Mouse (Mus musculus): ENCODE measurements around the gene Ttc13. TPM values are rescaled to one million over a fixed set of nuclear protein-coding genes. Genes with fewer than 3 reads are reported as not detected.

Ttc13 gene
- polyA plus RNA-seq, 1 experiment from 2014 or later: 59.1 TPM

- no peaks in the 10 kb centered on the region for H3K27me3 ChIP-seq (ENCODE audit: control insufficient read depth, insufficient read depth, low read length)
- no peak for DNase-seq (ENCODE audit: low spot score)
- no peak overlapping the region for H3K4me3 ChIP-seq (ENCODE audit: low read depth, low read length)
- no peak overlapping the region for H3K4me2 ChIP-seq (replicated peaks; ENCODE audit: low read depth, low read length)
- no peaks in the 10 kb centered on the region; the same call in 1 of the 2 replicates for H3K4me1 ChIP-seq (replicated peaks; ENCODE audit: control insufficient read depth, insufficient read depth, low read length)
- 93% methylated on average over 8 of the region's 8 CpGs for WGBS
- H3K27ac ChIP-seq (ENCODE audit: low read depth, low read length): no peak overlapping the region
- H3K9ac ChIP-seq (ENCODE audit: low read depth, low read length): no peak overlapping the region
- H3K9me3 ChIP-seq (ENCODE audit: control insufficient read depth, low read length): no peaks in the 10 kb centered on the region
- H3K36me3 ChIP-seq (ENCODE audit: control insufficient read depth, insufficient read depth, low read length): no peaks in the 10 kb centered on the region
- ATAC-seq (ENCODE audit: low FRiP score): no peak
Observed at GRCm38 (mm10) chr8:124641599-124641998, 80.2 kb downstream of the Ttc13 start.

GRCm38 (mm10) chr8:124635247-124635502 is 86.6 kb downstream of the Ttc13 start:
- 87% methylated on average over 8 of the region's 8 CpGs for WGBS
- no peak for DNase-seq (ENCODE audit: low spot score)
- Histone ChIP-seq H3K4me3 (ENCODE audit: low read depth, low read length) (no peak overlapping the region), H3K4me2 (replicated peaks; ENCODE audit: low read depth, low read length) (no peak overlapping the region), H3K4me1 (replicated peaks; ENCODE audit: control insufficient read depth, insufficient read depth, low read length) (no peaks in the 10 kb centered on the region), H3K27me3 (ENCODE audit: control insufficient read depth, insufficient read depth, low read length) (no peaks in the 10 kb centered on the region), H3K36me3 (ENCODE audit: control insufficient read depth, insufficient read depth, low read length) (no peaks in the 10 kb centered on the region), H3K9ac (ENCODE audit: low read depth, low read length) (no peak overlapping the region), H3K9me3 (ENCODE audit: control insufficient read depth, low read length) (no peaks in the 10 kb centered on the region), H3K27ac (ENCODE audit: low read depth, low read length) (no peak overlapping the region)
- ATAC-seq (ENCODE audit: low FRiP score): no peak

GRCm38 (mm10) chr8:124634411-124635246 is 87.2 kb downstream of the Ttc13 start:
- Histone ChIP-seq H3K4me3 (ENCODE audit: low read depth, low read length) (no peak overlapping the region), H3K4me2 (replicated peaks; ENCODE audit: low read depth, low read length) (no peak overlapping the region), H3K27me3 (ENCODE audit: control insufficient read depth, insufficient read depth, low read length) (no peaks in the 10 kb centered on the region), H3K36me3 (ENCODE audit: control insufficient read depth, insufficient read depth, low read length) (no peaks in the 10 kb centered on the region), H3K4me1 (replicated peaks; ENCODE audit: control insufficient read depth, insufficient read depth, low read length) (no peaks in the 10 kb centered on the region), H3K9ac (ENCODE audit: low read depth, low read length) (no peak overlapping the region), H3K9me3 (ENCODE audit: control insufficient read depth, low read length) (no peaks in the 10 kb centered on the region), H3K27ac (ENCODE audit: low read depth, low read length) (no peak overlapping the region)
- no peak for DNase-seq (ENCODE audit: low spot score)
- no peak for ATAC-seq (ENCODE audit: low FRiP score)
- WGBS: 76% methylated on average over 13 of the region's 13 CpGs

- H3K4me1 ChIP-seq (replicated peaks; ENCODE audit: control insufficient read depth, insufficient read depth, low read length): no peaks in the 10 kb centered on the region
- no peaks in the 10 kb centered on the region for H3K27me3 ChIP-seq (ENCODE audit: control insufficient read depth, insufficient read depth, low read length)
- no peaks in the 10 kb centered on the region for H3K36me3 ChIP-seq (ENCODE audit: control insufficient read depth, insufficient read depth, low read length)
- H3K9ac ChIP-seq (ENCODE audit: low read depth, low read length): no peak overlapping the region
- WGBS: 89% methylated on average over 14 of the region's 14 CpGs
- H3K4me3 ChIP-seq (ENCODE audit: low read depth, low read length): no peak overlapping the region
- no peak overlapping the region for H3K27ac ChIP-seq (ENCODE audit: low read depth, low read length)
- ATAC-seq (ENCODE audit: low FRiP score) (no peak), DNase-seq (ENCODE audit: low spot score) (no peak)
- no peak overlapping the region for H3K4me2 ChIP-seq (replicated peaks; ENCODE audit: low read depth, low read length)
- H3K9me3 ChIP-seq (ENCODE audit: control insufficient read depth, low read length): no peaks in the 10 kb centered on the region
Observed at GRCm38 (mm10) chr8:124633001-124633703, 88.6 kb downstream of the Ttc13 start.

GRCm38 (mm10) chr8:124631966-124632365 is 89.8 kb downstream of the Ttc13 start:
- Histone ChIP-seq H3K36me3 (ENCODE audit: control insufficient read depth, insufficient read depth, low read length) (no peaks in the 10 kb centered on the region), H3K4me2 (replicated peaks; ENCODE audit: low read depth, low read length) (no peak overlapping the region), H3K27ac (ENCODE audit: low read depth, low read length) (no peak overlapping the region), H3K4me3 (ENCODE audit: low read depth, low read length) (no peak overlapping the region), H3K9me3 (ENCODE audit: control insufficient read depth, low read length) (no peaks in the 10 kb centered on the region), H3K9ac (ENCODE audit: low read depth, low read length) (no peak overlapping the region), H3K4me1 (replicated peaks; ENCODE audit: control insufficient read depth, insufficient read depth, low read length) (no peaks in the 10 kb centered on the region), H3K27me3 (ENCODE audit: control insufficient read depth, insufficient read depth, low read length) (no peaks in the 10 kb centered on the region)
- WGBS: 41% methylated on average over 7 of the region's 7 CpGs
- no peak for DNase-seq (ENCODE audit: low spot score)
- ATAC-seq (ENCODE audit: low FRiP score): no peak

- DNase-seq (ENCODE audit: low spot score) (no peak), ATAC-seq (ENCODE audit: low FRiP score) (no peak)
- no peaks in the 10 kb centered on the region for H3K4me1 ChIP-seq (replicated peaks; ENCODE audit: control insufficient read depth, insufficient read depth, low read length)
- no peaks in the 10 kb centered on the region for H3K27me3 ChIP-seq (ENCODE audit: control insufficient read depth, insufficient read depth, low read length)
- no peak overlapping the region for H3K4me3 ChIP-seq (ENCODE audit: low read depth, low read length)
- H3K9ac ChIP-seq (ENCODE audit: low read depth, low read length): no peak overlapping the region
- H3K36me3 ChIP-seq (ENCODE audit: control insufficient read depth, insufficient read depth, low read length): no peaks in the 10 kb centered on the region
- H3K4me2 ChIP-seq (replicated peaks; ENCODE audit: low read depth, low read length): no peak overlapping the region
- no peak overlapping the region for H3K27ac ChIP-seq (ENCODE audit: low read depth, low read length)
- no peaks in the 10 kb centered on the region for H3K9me3 ChIP-seq (ENCODE audit: control insufficient read depth, low read length)
- whole genome bisulfite sequencing: 82% methylated on average over 4 of the region's 4 CpGs
Observed at GRCm38 (mm10) chr8:124630891-124631290, 90.9 kb downstream of the Ttc13 start.

- no peaks in the 10 kb centered on the region for H3K9me3 ChIP-seq (ENCODE audit: control insufficient read depth, low read length)
- no peaks in the 10 kb centered on the region for H3K36me3 ChIP-seq (ENCODE audit: control insufficient read depth, insufficient read depth, low read length)
- no peaks in the 10 kb centered on the region for H3K4me1 ChIP-seq (replicated peaks; ENCODE audit: control insufficient read depth, insufficient read depth, low read length)
- DNase-seq (ENCODE audit: low spot score) (no peak), ATAC-seq (ENCODE audit: low FRiP score) (no peak)
- H3K4me2 ChIP-seq (replicated peaks; ENCODE audit: low read depth, low read length): no peak overlapping the region
- no peak overlapping the region for H3K9ac ChIP-seq (ENCODE audit: low read depth, low read length)
- no peak overlapping the region for H3K27ac ChIP-seq (ENCODE audit: low read depth, low read length)
- H3K4me3 ChIP-seq (ENCODE audit: low read depth, low read length): no peak overlapping the region
- WGBS: 86% methylated on average over 6 of the region's 6 CpGs
- H3K27me3 ChIP-seq (ENCODE audit: control insufficient read depth, insufficient read depth, low read length): no peaks in the 10 kb centered on the region
Observed at GRCm38 (mm10) chr8:124630489-124630888, 91.3 kb downstream of the Ttc13 start.

- no peaks in the 10 kb centered on the region for H3K9me3 ChIP-seq (ENCODE audit: control insufficient read depth, low read length)
- no peaks in the 10 kb centered on the region for H3K27me3 ChIP-seq (ENCODE audit: control insufficient read depth, insufficient read depth, low read length)
- H3K9ac ChIP-seq (ENCODE audit: low read depth, low read length): no peak overlapping the region
- no peak overlapping the region for H3K4me2 ChIP-seq (replicated peaks; ENCODE audit: low read depth, low read length)
- DNase-seq (ENCODE audit: low spot score) (no peak), ATAC-seq (ENCODE audit: low FRiP score) (no peak)
- H3K36me3 ChIP-seq (ENCODE audit: control insufficient read depth, insufficient read depth, low read length): no peaks in the 10 kb centered on the region
- no peaks in the 10 kb centered on the region for H3K4me1 ChIP-seq (replicated peaks; ENCODE audit: control insufficient read depth, insufficient read depth, low read length)
- no peak overlapping the region for H3K27ac ChIP-seq (ENCODE audit: low read depth, low read length)
- H3K4me3 ChIP-seq (ENCODE audit: low read depth, low read length): no peak overlapping the region
- WGBS: 91% methylated on average over 9 of the region's 9 CpGs
Observed at GRCm38 (mm10) chr8:124626251-124626650, 95.5 kb downstream of the Ttc13 start.

Data from hindbrain, embryonic 11.5 days (tissue).